Mouse (Mus musculus): ENCODE data around the gene Sigmar1.

GRCm38 (mm10) chr4:41737602-41738255, 18.2 kb downstream of the Sigmar1 start:
- TF ChIP-seq POLR2A (IDR thresholded peaks at IDR 0.05; ENCODE audit: extremely low read depth, insufficient read depth, low read length) (no peak), CTCF (IDR thresholded peaks at IDR 0.05; ENCODE audit: low read depth, low read length) (peak; percentile 88)
